Mouse (Mus musculus): Measurements from ENCODE around the gene Zfp473.

Zfp473 gene

GRCm38 (mm10) chr7:44701921-44702320 lies 48.9 kb downstream of the Zfp473 start:
- Histone ChIP-seq H3K27me3 (ENCODE audit: control insufficient read depth, insufficient read depth, low read length, poor library complexity, severe bottlenecking) (no peaks in the 10 kb centered on the region; the same call in 1 of the 2 replicates), H3K36me3 (ENCODE audit: control insufficient read depth, insufficient read depth, low read length, poor library complexity, severe bottlenecking) (no peaks in the 10 kb centered on the region)
- DNase-seq (ENCODE audit: low read depth, low spot score) = peak; percentile 28

GRCm38 (mm10) chr7:44697980-44698379 lies 52.9 kb downstream of the Zfp473 start:
- no peak for DNase-seq (ENCODE audit: low read depth, low spot score)
- Histone ChIP-seq H3K36me3 (ENCODE audit: control insufficient read depth, insufficient read depth, low read length, poor library complexity, severe bottlenecking) (no peaks in the 10 kb centered on the region), H3K27me3 (ENCODE audit: control insufficient read depth, insufficient read depth, low read length, poor library complexity, severe bottlenecking) (no peaks in the 10 kb centered on the region; the same call in 1 of the 2 replicates)

- H3K27me3 ChIP-seq (ENCODE audit: control insufficient read depth, insufficient read depth, low read length, poor library complexity, severe bottlenecking) = no peaks in the 10 kb centered on the region
- H3K36me3 ChIP-seq (ENCODE audit: control insufficient read depth, insufficient read depth, low read length, poor library complexity, severe bottlenecking) = no peaks in the 10 kb centered on the region
- no peak for DNase-seq (ENCODE audit: low read depth, low spot score)
These were observed 53.6 kb downstream of the Zfp473 start for GRCm38 (mm10) chr7:44697191-44697710.

- Histone ChIP-seq H3K36me3 (ENCODE audit: control insufficient read depth, insufficient read depth, low read length, poor library complexity, severe bottlenecking) (no peaks in the 10 kb centered on the region), H3K27me3 (ENCODE audit: control insufficient read depth, insufficient read depth, low read length, poor library complexity, severe bottlenecking) (no peaks in the 10 kb centered on the region)
- no peak for DNase-seq (ENCODE audit: low read depth, low spot score)
These were observed 55.6 kb downstream of the Zfp473 start for GRCm38 (mm10) chr7:44695223-44695622.

GRCm38 (mm10) chr7:44693427-44694175 lies 57.2 kb downstream of the Zfp473 start:
- no peaks in the 10 kb centered on the region for H3K36me3 ChIP-seq (ENCODE audit: control insufficient read depth, insufficient read depth, low read length, poor library complexity, severe bottlenecking)
- no peak for DNase-seq (ENCODE audit: low read depth, low spot score)
- H3K27me3 ChIP-seq (ENCODE audit: control insufficient read depth, insufficient read depth, low read length, poor library complexity, severe bottlenecking) = no peaks in the 10 kb centered on the region

- no peaks in the 10 kb centered on the region for H3K36me3 ChIP-seq (ENCODE audit: control insufficient read depth, insufficient read depth, low read length, poor library complexity, severe bottlenecking)
- H3K27me3 ChIP-seq (ENCODE audit: control insufficient read depth, insufficient read depth, low read length, poor library complexity, severe bottlenecking) = no peaks in the 10 kb centered on the region
- DNase-seq (ENCODE audit: low read depth, low spot score) = no peak
These were observed 61.5 kb downstream of the Zfp473 start for GRCm38 (mm10) chr7:44689331-44689730.

DNA sequence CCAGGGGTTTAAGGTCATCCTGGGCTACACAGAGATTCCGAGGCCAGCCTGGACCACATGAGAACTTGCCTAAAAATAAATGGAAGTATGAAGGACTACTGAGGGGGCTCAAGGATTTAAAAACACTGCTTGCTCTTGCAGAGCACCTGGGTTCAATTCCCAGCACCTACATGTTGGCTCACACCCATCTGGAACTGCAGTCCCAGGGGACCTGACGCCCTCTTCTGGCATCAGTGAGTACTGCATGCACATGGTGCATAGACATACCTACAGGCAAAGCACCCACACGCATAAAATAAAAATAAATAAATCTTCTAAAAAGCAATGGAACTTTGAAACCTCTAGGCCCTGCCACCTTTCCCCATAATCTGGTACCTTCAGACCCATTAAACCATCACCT lies 62.0 kb downstream of the Zfp473 start:
- peak; percentile 8 for DNase-seq (ENCODE audit: low read depth, low spot score)
- Histone ChIP-seq H3K36me3 (ENCODE audit: control insufficient read depth, insufficient read depth, low read length, poor library complexity, severe bottlenecking) (no peaks in the 10 kb centered on the region), H3K27me3 (ENCODE audit: control insufficient read depth, insufficient read depth, low read length, poor library complexity, severe bottlenecking) (no peaks in the 10 kb centered on the region)

DNA sequence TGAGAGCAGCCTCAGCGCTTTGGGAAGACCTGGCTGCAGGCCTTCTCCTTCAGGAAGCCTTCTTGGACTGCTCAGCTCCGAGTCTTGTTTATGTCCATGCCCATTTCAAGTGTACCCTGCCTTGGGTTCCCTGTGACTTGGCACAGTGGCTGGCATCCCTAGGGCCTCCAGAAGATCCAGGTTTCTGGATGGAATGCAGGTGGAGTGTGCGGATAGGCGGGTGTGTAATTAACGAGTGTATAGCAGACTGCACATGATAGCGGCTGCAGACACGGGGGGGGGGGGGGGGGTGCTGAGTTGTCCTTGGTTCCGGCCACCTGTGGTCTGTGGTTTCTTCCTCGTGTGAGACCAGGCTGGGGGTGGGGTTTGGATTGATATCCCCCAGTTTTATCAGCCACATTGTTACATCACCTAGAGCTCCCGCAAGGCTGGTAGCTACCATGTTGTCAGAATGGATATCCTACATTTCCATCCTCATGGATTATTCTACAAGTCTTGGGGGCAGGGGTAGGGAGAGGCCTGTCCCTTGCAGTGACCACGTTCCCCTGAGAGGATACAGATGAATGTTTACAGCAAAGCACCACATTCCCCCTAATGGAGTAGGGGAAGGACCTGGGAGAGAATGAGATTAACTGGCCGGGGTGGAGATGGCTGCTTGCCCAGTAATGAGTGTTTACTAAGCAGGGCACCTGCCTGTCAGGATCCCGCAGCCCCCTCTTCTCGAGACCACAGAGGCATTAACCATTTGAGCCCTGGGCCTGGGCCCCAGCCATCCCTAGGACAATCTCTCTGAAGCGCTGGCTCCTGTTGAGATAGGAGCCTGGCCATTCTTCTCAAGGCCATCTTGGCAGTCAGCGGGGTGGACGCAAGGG lies 65.1 kb downstream of the Zfp473 start:
- no peaks in the 10 kb centered on the region for H3K36me3 ChIP-seq (ENCODE audit: control insufficient read depth, insufficient read depth, low read length, poor library complexity, severe bottlenecking)
- no peak for DNase-seq (ENCODE audit: low read depth, low spot score)
- H3K27me3 ChIP-seq (ENCODE audit: control insufficient read depth, insufficient read depth, low read length, poor library complexity, severe bottlenecking) = no peaks in the 10 kb centered on the region

GRCm38 (mm10) chr7:44683656-44684055 lies 67.2 kb downstream of the Zfp473 start:
- no peaks in the 10 kb centered on the region for H3K27me3 ChIP-seq (ENCODE audit: control insufficient read depth, insufficient read depth, low read length, poor library complexity, severe bottlenecking)
- H3K36me3 ChIP-seq (ENCODE audit: control insufficient read depth, insufficient read depth, low read length, poor library complexity, severe bottlenecking) = no peaks in the 10 kb centered on the region
- no peak for DNase-seq (ENCODE audit: low read depth, low spot score)

Measured in splenic B cell, adult 2 months (primary cell).